Mouse (Mus musculus): Measurements from ENCODE around the gene Phldb2. TPM values are rescaled to one million over a fixed set of nuclear protein-coding genes. Genes with fewer than 3 reads are reported as not detected.

Phldb2 gene
- total RNA-seq, 2 experiments from 2014 or later: 17.3 to 19.3 TPM

DNA sequence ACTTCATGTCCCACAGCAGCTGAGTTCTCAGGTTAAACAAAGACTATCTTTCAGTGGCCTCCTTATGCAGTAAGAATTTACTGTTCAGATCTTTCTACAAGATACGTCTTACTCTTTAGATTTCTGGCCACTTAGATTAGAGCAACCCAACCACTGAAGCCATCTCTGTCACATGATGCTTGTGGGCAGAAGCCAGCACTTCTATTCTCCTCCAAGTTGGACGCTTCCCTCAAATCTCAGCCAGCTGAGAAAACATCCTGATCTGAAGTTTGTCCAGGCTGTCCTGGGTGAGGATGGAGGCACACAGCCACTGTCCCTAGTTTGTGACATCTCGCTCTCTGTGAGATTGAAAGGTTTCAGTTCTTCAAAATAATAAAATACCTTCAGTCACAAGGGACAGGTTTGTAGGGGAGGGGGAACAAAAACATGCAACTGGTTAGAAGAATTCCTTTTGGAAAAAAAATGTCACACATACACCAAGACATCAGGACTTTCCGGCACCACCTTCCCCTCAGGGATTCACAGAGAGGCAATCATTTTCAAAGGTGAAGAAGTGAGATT lies 3.1 kb upstream of the Phldb2 start:
- no peak for DNase-seq

GRCm38 (mm10) chr16:45952501-45952900 lies 897 bp downstream of the Phldb2 start:
- no peak for DNase-seq
- intact Hi-C loops (cut with DNase I; ENCODE audit: low total_unique reads): no loop called here

More for the DNA sequence above, 3.1 kb upstream of the Phldb2 start:
- intact Hi-C loops (cut with DNase I; ENCODE audit: low total_unique reads): no loop called here

DNA sequence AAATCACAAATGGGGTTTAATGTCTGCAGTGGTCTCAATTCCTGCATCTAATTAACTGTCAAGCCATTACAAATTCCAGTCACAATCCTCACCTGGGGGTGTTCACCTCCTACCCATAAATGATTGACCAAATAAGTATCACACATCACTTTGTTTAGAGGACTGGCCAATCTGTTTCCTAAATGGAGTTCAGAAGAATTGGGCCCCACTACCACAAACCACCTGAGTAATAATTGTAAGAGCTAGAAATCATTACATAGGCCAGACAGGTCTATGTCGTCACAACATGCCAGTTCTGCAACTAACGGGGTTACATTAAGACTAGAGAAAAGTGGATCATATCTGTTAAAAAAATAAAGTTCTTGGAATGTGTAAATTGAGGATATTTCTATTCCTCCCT lies 1.4 kb downstream of the Phldb2 start:
- intact Hi-C loops (cut with DNase I; ENCODE audit: low total_unique reads): no loop called here
- no peak for DNase-seq

DNA sequence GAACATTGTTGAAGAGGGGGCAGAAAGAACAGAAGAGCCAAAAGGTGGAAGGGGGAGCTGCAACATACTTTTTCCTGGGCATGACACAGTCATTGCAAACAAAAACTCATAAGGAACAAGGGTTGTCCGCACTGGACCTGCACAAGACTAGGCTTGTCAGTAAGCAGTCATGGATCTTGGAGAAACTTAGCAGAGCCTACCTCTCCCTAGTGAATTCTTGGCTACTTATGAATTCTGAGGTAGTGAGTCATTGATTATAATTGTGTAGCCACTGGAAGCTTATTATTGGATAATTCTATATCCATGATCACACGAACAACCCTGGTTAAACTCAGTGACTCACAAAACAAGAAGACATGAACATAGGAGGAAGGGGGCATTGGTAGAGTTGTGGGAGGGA lies 7.1 kb downstream of the Phldb2 start:
- DNase-seq: no peak
- intact Hi-C loops (cut with DNase I; ENCODE audit: low total_unique reads): no loop called here

GRCm38 (mm10) chr16:45945649-45946048 lies 7.7 kb downstream of the Phldb2 start:
- intact Hi-C loops (cut with DNase I; ENCODE audit: low total_unique reads): no loop called here
- DNase-seq: no peak

DNA sequence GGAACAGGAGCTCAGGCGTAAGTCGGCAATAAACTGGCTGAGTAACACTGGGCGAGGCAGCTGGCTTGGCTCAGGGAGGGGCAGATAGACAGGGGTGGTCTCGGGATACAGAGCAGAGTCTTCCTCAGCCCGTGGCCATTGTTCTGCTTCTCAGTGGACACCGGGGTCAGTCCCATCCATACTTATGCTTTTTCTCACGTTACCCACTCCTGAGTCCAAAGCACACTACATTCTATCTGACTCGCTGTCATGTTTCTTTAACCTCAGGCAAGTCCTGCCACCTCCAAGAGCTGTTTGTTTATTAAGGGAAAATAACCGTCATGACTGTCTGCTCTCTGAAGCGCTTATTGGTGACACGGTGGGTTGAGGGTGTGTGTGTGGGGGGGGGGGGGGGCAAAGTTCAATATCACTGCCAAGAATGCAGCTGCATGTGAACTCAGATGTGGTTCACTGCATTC lies 8.2 kb downstream of the Phldb2 start:
- no peak for DNase-seq
- intact Hi-C loops (cut with DNase I; ENCODE audit: low total_unique reads): no loop called here

DNA sequence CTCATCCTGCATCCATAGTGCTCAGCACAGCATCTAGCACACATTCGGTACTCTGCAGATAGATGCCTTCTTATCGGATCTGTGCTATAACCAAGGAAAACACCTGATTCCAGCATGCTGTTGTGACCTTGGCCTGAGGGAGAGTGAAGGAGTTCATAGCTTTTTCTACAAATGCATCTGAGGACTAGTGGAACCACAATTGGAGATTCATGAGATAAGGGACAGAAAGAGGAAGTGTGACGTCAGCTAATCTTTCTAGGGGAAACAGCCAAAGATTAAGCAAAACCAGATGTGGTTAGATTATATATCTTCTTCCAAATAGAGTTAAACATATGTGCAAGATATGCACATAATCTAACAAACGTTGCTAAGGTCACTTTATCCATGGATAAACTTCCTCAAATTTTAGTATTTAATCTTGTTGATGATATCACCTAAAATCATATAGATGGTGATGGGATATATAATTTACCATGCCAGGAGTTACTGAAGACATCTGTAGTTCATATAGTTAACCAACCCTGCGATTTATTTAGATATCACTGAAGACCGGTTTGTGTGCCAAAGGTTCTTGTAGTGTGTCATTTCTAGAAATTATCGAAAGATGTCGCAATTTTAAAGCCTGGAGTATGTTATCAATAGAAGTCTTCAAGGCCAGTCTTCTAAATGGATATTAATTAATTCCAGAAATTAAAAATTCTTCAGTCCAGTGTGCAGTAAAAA lies 11.1 kb downstream of the Phldb2 start:
- DNase-seq: no peak
- intact Hi-C loops (cut with DNase I; ENCODE audit: low total_unique reads): no loop called here

GRCm38 (mm10) chr16:45940701-45941100 lies 12.7 kb downstream of the Phldb2 start:
- no peak for DNase-seq
- intact Hi-C loops (cut with DNase I; ENCODE audit: low total_unique reads): no loop called here

DNA sequence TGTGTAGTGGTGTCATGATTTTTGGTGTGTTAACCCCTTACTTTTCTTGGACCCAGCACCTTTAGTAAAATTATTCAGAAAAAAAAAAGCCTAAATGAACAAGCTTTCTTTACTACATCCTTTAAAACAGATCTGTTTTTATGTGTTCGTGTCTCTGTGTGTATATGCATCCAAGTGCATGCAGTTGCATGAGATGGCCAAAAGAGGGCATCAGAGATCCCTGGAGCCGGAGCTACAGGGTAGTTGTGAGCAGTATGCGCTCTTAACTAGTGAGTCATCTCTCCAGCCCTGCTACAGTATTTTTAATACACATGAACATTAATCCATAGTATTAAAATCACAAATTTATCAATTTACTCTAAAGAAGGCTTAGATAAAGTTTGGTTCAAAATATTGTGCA lies 14.0 kb downstream of the Phldb2 start:
- DNase-seq: no peak
- intact Hi-C loops (cut with DNase I; ENCODE audit: low total_unique reads): no loop called here

- DNase-seq: no peak
- intact Hi-C loops (cut with DNase I; ENCODE audit: low total_unique reads): no loop called here
Measured at GRCm38 (mm10) chr16:45937381-45937780, 16.0 kb downstream of the Phldb2 start.

- no peak for DNase-seq
- intact Hi-C loops (cut with DNase I; ENCODE audit: low total_unique reads): no loop called here
Measured at GRCm38 (mm10) chr16:45936521-45936920, 16.9 kb downstream of the Phldb2 start.

DNA sequence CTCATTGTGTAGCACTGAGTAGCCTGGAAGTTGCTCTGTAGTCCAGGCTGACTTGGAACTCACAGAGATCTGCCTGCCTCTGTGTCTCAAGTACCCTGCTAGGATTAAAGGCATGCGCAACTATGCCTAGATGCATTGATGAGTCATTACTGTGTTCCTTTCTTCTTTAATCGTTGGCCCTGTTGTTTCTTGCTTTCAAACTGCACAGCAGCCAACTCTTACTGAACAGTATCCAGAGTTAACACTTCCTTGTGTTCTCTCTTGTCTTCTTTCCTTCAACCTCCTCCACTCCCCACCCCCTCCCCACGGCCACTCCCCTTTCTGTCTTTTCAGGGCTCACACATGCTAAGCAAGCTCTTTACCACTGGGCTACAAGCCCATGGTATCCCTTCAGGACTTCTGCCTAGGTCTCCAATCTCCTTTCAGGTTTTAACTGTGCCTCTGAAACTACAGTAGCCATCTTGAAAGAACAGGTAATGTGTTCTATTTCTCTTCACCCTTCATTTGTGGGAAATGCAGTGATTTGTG lies 17.4 kb downstream of the Phldb2 start:
- intact Hi-C loops (cut with DNase I; ENCODE audit: low total_unique reads): no loop called here
- no peak for DNase-seq

DNA sequence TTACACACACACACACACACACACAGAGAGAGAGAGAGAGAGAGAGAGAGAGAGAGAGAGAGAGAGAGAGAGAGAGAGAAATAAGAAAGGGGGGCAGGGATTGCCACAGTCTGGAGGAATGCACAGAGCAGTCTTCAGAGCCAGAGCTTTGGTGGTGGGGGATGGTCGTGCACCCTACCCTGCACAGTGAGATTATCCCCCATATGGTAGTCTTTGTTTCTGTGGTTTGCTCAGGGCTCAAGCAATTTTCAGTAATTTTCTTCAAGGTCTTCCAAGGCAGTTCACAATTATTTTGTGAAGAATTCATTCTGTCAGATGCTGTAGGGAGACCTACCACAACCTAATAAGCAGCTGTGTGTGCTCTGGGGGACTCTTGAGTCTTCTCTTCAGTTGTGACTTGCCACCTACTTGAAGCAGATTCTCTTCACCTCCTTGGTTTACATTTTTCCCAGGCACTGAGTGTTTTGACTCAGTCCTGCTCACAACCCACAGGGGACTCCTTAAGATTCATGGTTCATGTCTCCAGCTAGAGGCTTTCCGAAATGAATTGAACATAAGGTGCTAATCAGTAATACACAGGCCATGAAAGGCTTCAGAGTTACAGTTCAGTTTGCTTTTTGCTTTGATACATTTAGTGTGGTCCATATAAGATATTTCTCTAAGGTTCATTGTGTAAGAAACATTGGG lies 18.5 kb downstream of the Phldb2 start:
- DNase-seq: no peak
- intact Hi-C loops (cut with DNase I; ENCODE audit: low total_unique reads): no loop called here

DNA sequence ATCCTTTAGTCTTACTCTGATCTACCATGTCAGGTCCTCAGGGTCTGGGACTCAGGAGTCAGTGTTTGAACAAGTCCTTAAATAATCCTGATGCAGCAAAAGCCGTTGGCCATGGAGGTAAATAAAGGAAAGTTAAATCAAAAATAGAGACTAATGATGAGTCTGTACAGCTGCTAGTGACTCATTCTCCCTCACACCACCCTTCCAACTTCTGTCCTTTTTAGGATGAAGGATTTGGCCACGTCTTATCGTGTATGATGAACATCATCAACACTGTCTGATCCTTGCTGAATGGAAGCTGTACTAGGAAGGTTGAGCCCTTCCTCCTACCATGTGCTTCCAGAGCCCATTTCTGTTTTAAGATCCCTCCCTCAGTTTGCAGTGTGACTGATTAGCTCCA lies 23.1 kb downstream of the Phldb2 start:
- DNase-seq: no peak
- intact Hi-C loops (cut with DNase I; ENCODE audit: low total_unique reads): no loop called here

GRCm38 (mm10) chr16:45928090-45928489 lies 25.3 kb downstream of the Phldb2 start:
- no peak for DNase-seq
- intact Hi-C loops (cut with DNase I; ENCODE audit: low total_unique reads): no loop called here

DNA sequence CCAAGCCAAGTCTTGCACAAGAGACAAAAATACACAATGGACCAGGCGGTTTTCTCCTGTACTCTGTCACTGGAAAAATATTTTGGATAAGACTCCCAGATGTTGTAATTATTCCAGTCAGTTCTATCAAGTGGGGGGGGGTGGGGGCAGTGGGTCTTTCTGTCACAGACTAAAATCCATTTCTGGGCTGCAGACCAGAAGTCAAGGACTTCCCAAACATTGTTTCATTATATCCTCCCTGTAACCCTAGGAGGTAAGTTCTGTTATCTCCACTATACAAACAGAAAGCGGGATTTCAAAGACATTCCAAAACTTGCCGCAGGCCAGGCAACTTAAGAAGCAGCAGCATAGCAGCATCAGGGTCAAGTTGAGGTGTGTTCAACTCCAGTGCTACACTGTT lies 25.8 kb downstream of the Phldb2 start:
- DNase-seq: no peak
- intact Hi-C loops (cut with DNase I; ENCODE audit: low total_unique reads): no loop called here

GRCm38 (mm10) chr16:45926875-45927274 lies 26.5 kb downstream of the Phldb2 start:
- DNase-seq: no peak
- intact Hi-C loops (cut with DNase I; ENCODE audit: low total_unique reads): no loop called here

GRCm38 (mm10) chr16:45923731-45924424 lies 29.5 kb downstream of the Phldb2 start:
- no peak for DNase-seq
- intact Hi-C loops (cut with DNase I; ENCODE audit: low total_unique reads): no loop called here

DNA sequence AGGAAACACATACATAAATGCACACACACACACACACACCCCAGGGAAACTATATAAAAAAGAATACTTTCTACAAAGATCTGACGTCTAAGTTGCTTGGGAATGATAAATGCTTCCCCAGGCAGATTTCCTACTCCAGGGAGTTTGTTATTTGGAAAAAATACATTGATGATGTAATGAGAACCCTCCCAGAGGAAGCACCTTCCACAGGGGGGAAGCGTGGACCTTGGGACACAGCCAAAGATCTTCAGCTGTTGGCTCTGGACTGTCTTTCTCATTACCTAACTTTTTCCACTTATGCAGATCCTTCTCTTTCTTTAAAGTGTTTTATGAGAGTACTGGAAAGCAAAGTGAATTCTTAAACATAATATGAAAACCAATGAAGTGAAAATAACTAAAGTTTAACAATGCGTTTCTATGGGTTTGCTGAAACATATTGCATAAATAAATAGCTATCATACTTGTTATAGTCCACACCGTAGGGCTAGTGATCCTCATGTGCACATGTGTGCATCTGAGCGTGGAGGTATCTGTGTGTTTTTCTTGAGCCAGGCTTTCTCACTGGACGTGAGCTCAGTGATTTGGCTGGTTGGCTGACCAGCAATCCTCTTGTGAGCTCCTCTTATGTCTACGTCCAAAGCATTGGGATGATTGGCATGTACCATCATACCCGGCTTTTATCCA lies 30.7 kb downstream of the Phldb2 start:
- intact Hi-C loops (cut with DNase I; ENCODE audit: low total_unique reads): no loop called here
- DNase-seq: peak; percentile 48

GRCm38 (mm10) chr16:45919572-45919971 lies 33.8 kb downstream of the Phldb2 start:
- intact Hi-C loops (cut with DNase I; ENCODE audit: low total_unique reads): no loop called here
- DNase-seq: no peak

Measured in gastrocnemius, postnatal 14 days (tissue).